Comparison of ENCODE assay signal across 11 mouse cellular contexts in genomic region chr7:63335146-63335545, GRCm38 (mm10).
DNase-seq lines count a peak whose midpoint lies in the region; ATAC-seq and TF ChIP-seq lines count a peak whose summit lies in the region.
"Had no signal": no experiment of that assay in that cellular context is flagged by ENCODE, and none has a peak within 500 bp of the region (broad histone marks: within the 10 kb centered on the region; RNA-seq: fewer than 3 reads in every experiment).

No protein-coding gene starts in this region.

- TF ChIP-seq CTCF in ES-Bruce4 (IDR thresholded peaks at IDR 0.05; ENCODE audit: low read depth, low read length) = peak; percentile 18

- H3K4me3 ChIP-seq in ES-Bruce4 (ENCODE audit: low read depth, low read length) = no peak overlapping the region
- H3K4me3 ChIP-seq in hindbrain, embryonic 14.5 days (replicated peaks; ENCODE audit: low read length) = no peak overlapping the region
- H3K4me3 ChIP-seq in midbrain, embryonic 15.5 days = no peak overlapping the region
- H3K4me3 ChIP-seq: heart, embryonic 13.5 days; megakaryocyte, embryonic 14.5 days had no signal

- ATAC-seq in hindbrain, embryonic 14.5 days (ENCODE audit: low FRiP score) = no peak
- ATAC-seq in midbrain, embryonic 15.5 days (replicated peaks) = 0 out of 2 replicates have a peak, but pooled peaks have one; percentile 50
- ATAC-seq in activated CD4-positive, CD25-positive, alpha-beta regulatory T cell, adult 4 months = no peak

- TF ChIP-seq EP300 in ES-Bruce4 (IDR thresholded peaks at IDR 0.05; ENCODE audit: insufficient read depth, low read depth, low read length) = no peak

- TF ChIP-seq POLR2A in ES-Bruce4 (IDR thresholded peaks at IDR 0.05; ENCODE audit: insufficient read depth, low read length) = no peak

- H3K27ac ChIP-seq in ES-Bruce4 (ENCODE audit: insufficient read depth, low read length) = no peak overlapping the region
- H3K27ac ChIP-seq in hindbrain, embryonic 14.5 days = no peak overlapping the region
- H3K27ac ChIP-seq in midbrain, embryonic 15.5 days = no peak overlapping the region
- H3K27ac ChIP-seq: heart, embryonic 13.5 days had no signal

- peak; percentile 3 to 20 for DNase-seq in heart, postnatal 10 days
- DNase-seq in heart, adult 9 months (ENCODE audit: low spot score in 2 of 2) = no peak
- peak; percentile 32 for DNase-seq in cerebellum, adult 9-11 months
- DNase-seq in hindbrain, embryonic 14.5 days (ENCODE audit: low spot score) = peak; percentile 58
- DNase-seq in gastrocnemius, postnatal 36 days = no peak

- no peaks in the 10 kb centered on the region for H3K27me3 ChIP-seq in ES-Bruce4 (ENCODE audit: control insufficient read depth, insufficient read depth, low read length, poor library complexity, severe bottlenecking)
- no peaks in the 10 kb centered on the region for H3K27me3 ChIP-seq in hindbrain, embryonic 14.5 days (ENCODE audit: control insufficient read depth, insufficient read depth, low read length)
- H3K27me3 ChIP-seq in midbrain, embryonic 15.5 days (replicated peaks) = no peaks in the 10 kb centered on the region
- H3K27me3 ChIP-seq: heart, embryonic 13.5 days; megakaryocyte, embryonic 14.5 days had no signal

- H3K36me3 ChIP-seq in ES-Bruce4 (ENCODE audit: control insufficient read depth, insufficient read depth, low read length, poor library complexity, severe bottlenecking) = no peaks in the 10 kb centered on the region
- no peaks in the 10 kb centered on the region for H3K36me3 ChIP-seq in hindbrain, embryonic 14.5 days (replicated peaks; ENCODE audit: control insufficient read depth, insufficient read depth)
- no peaks in the 10 kb centered on the region for H3K36me3 ChIP-seq in midbrain, embryonic 15.5 days (replicated peaks)
- H3K36me3 ChIP-seq: G1E; heart, embryonic 13.5 days had no signal

- whole genome bisulfite sequencing in hindbrain, embryonic 14.5 days = 32% methylated on average over 1 of the region's 1 CpGs
- 29% methylated on average over 1 of the region's 1 CpGs for WGBS in midbrain, embryonic 15.5 days

- H3K4me1 ChIP-seq in ES-Bruce4 (ENCODE audit: control insufficient read depth, insufficient read depth, low read length) = no peaks in the 10 kb centered on the region
- H3K4me1 ChIP-seq in hindbrain, embryonic 14.5 days (replicated peaks; ENCODE audit: control insufficient read depth, insufficient read depth, low read length) = no peaks in the 10 kb centered on the region
- no peaks in the 10 kb centered on the region for H3K4me1 ChIP-seq in midbrain, embryonic 15.5 days
- H3K4me1 ChIP-seq: heart, embryonic 13.5 days; megakaryocyte, embryonic 14.5 days had no signal

- H3K9me3 ChIP-seq in ES-Bruce4 (replicated peaks; ENCODE audit: control insufficient read depth, insufficient read depth, low read length, poor library complexity, severe bottlenecking) = no peaks in the 10 kb centered on the region
- H3K9me3 ChIP-seq in hindbrain, embryonic 14.5 days (ENCODE audit: control insufficient read depth, low read length) = no peaks in the 10 kb centered on the region
- no peaks in the 10 kb centered on the region for H3K9me3 ChIP-seq in midbrain, embryonic 15.5 days
- H3K9me3 ChIP-seq: heart, embryonic 13.5 days; megakaryocyte, embryonic 14.5 days had no signal

- intact Hi-C loops in heart, postnatal 10 days (cut with DNase I) = no loop called here
- intact Hi-C loops in gastrocnemius, postnatal 36 days (cut with DNase I) = no loop called here

- H3K9ac ChIP-seq in ES-Bruce4 (ENCODE audit: low read depth, poor library complexity, severe bottlenecking) = no peak overlapping the region
- no peak overlapping the region for H3K9ac ChIP-seq in hindbrain, embryonic 14.5 days
- H3K9ac ChIP-seq in midbrain, embryonic 15.5 days = no peak overlapping the region
- H3K9ac ChIP-seq: heart, embryonic 13.5 days had no signal

- no peak overlapping the region for H3K4me2 ChIP-seq in hindbrain, embryonic 14.5 days (replicated peaks)
- H3K4me2 ChIP-seq in midbrain, embryonic 15.5 days = no peak overlapping the region
- H3K4me2 ChIP-seq: heart, embryonic 13.5 days had no signal

Comparison
In these comparisons a context has a peak if more than half of its experiments do, and no peak if none do; other contexts are left out.
1. DNase-seq: peak in heart, postnatal 10 days (2 of 2), cerebellum, adult 9-11 months (single experiment) and hindbrain, embryonic 14.5 days (single experiment); none in heart, adult 9 months (0 of 2) and gastrocnemius, postnatal 36 days (0 of 2).